Mouse (Mus musculus) bone marrow macrophage, adult 2 months (primary cell): Measurements from ENCODE around the gene Ccdc97.

Experiments used
- CTCF ChIP-seq: IDR thresholded peaks from 2 replicates; pipeline ENCODE4 v1.5.1; 2012; ENCODE audit warnings: low read depth, mild to moderate bottlenecking, low read length, moderate library complexity
- POLR2A ChIP-seq: IDR thresholded peaks from 2 replicates; pipeline ENCODE4 v1.6.1; 2012; ENCODE audit warnings: mild to moderate bottlenecking, low read depth, low read length, borderline replicate concordance

DNA sequence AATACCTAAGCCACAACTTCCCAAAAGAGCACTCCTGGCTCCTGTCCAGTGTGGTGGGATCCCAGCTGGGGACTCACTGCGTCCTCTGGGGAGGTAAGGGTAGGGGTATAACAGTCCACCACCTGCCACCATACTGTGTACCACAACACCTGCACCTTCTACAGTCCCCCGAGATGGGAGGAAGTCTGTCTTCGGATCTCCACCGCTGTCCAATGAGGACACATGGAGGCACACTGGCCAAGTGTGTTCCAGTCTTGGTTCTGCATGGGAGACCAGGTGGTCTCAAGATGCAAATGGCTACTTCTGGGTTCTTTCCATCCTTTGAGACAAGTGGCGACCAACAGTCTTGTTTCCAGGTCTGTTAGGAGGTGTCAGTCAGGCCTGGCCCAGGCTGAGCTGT is 7.7 kb downstream of the Ccdc97 start:
- TF ChIP-seq CTCF (no peak), POLR2A (no peak)
